Mouse (Mus musculus) neural tube, embryonic 14.5 days (tissue): ENCODE results near the gene Slc16a4. TPM values are rescaled to one million over a fixed set of nuclear protein-coding genes. Genes with fewer than 3 reads are reported as not detected.

Experiments used
- polyA plus RNA-seq: library from polyadenylated mRNA; unstranded; fragments of >200 nt; fragmentation: Nextera tagmentation; extraction: Ambion mirVana; gene quantifications from 2 replicates; pipeline ENCODE4 v1.2.1, GENCODE M21; 2014

Gene Slc16a4
- polyA plus RNA-seq, 1 experiment from 2014 or later = 2.6 TPM

Other genes with a start within 250 kb of the Slc16a4 start
- 2.0 and 3.2 TPM in 2 replicates for gene Kcna2, start 190.1 kb upstream of the Slc16a4 start, polyA plus RNA-seq
- gene Kcna10, start 108.2 kb upstream of the Slc16a4 start, polyA plus RNA-seq = not detected in 2 replicates
- gene Cym, start 69.5 kb upstream of the Slc16a4 start, polyA plus RNA-seq = 0.39 and 0.86 TPM in 2 replicates
- gene A630076J17Rik, start 60.6 kb upstream of the Slc16a4 start, polyA plus RNA-seq = not detected in 2 replicates
- gene Prok1, start 51.5 kb upstream of the Slc16a4 start, polyA plus RNA-seq = 0.08 and 0.14 TPM in 2 replicates
- 200 and 204 TPM in 2 replicates for gene Lamtor5, start 12.4 kb upstream of the Slc16a4 start, polyA plus RNA-seq
- 7.8 and 9.0 TPM in 2 replicates for gene Rbm15, start 42.4 kb downstream of the Slc16a4 start, polyA plus RNA-seq
- 6.2 and 7.7 TPM in 2 replicates for gene Kcnc4, start 168.3 kb downstream of the Slc16a4 start, polyA plus RNA-seq
- gene Slc6a17, start 226.8 kb downstream of the Slc16a4 start, polyA plus RNA-seq = 15.1 and 16.6 TPM in 2 replicates